Mouse (Mus musculus): Measurements from ENCODE around the gene Lgals1.
"Not testable (repeated sequence)": the region's sequence is repeated elsewhere in the genome, so short reads cannot be mapped to it uniquely, and the experiment has no call there.

Gene Lgals1

GRCm38 (mm10) chr15:78926021-78926919 lies at the start of gene Lgals1:
Gene Lgals1 (plus strand): TSS chr15:78926725.
- peak; percentile 72 to 75 for DNase-seq (ENCODE audit: low spot score in 2 of 2)

GRCm38 (mm10) chr15:78876991-78877809 lies 49.3 kb upstream of the Lgals1 start, which contains the start of gene Gga1:
Gene Gga1 (plus strand): TSS chr15:78877190.
- DNase-seq (ENCODE audit: low spot score in 2 of 2) = peak; percentile 91 to 95

GRCm38 (mm10) chr15:78877810-78878390 lies 48.6 kb upstream of the Lgals1 start:
- no peak for DNase-seq (ENCODE audit: low spot score in 2 of 2)

DNA sequence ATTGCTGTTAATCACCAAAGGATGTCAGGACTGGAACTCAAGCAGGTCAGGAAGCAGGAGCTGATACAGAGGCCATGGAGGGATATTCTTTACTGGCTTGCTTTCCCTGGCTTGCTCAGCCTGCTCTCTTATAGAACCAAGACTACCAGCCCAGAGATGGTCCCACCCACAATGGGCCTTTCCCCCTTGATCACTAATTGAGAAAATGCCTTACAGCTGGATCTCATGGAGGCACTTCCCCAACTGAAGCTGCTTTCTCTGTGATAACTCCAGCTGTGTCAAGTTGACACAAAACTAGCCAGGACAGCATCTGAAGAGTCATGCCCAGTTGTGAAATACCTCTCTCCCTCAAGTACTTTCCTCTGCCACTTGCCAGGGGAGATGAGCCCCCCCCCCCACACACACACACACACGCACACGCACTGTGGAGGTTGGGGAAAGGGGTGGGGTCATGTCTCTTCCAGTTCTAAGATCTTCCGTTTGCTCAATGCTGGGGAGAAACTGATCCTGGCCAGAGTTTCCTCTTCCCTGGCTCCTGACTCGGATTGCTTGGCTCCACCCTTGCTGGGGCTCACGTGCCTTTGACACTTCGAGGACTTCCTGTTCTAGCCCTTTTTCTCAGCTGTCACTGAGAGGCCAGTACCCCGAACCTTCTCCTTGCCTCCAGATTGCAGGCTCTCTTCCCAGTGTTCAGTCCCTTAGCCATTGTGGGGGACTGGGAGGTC lies 47.6 kb upstream of the Lgals1 start:
- DNase-seq (ENCODE audit: low spot score in 2 of 2) = not testable (repeated sequence)

- no peak for DNase-seq (ENCODE audit: low spot score in 2 of 2)
Measured at GRCm38 (mm10) chr15:78880432-78880831, 46.1 kb upstream of the Lgals1 start.

GRCm38 (mm10) chr15:78881828-78882227 lies 44.7 kb upstream of the Lgals1 start:
- no peak for DNase-seq (ENCODE audit: low spot score in 2 of 2)

- no peak for DNase-seq (ENCODE audit: low spot score in 2 of 2)
Measured at GRCm38 (mm10) chr15:78889401-78889853, 37.1 kb upstream of the Lgals1 start.

GRCm38 (mm10) chr15:78892440-78892839 lies 34.1 kb upstream of the Lgals1 start:
- no peak for DNase-seq (ENCODE audit: low spot score in 2 of 2)

DNA sequence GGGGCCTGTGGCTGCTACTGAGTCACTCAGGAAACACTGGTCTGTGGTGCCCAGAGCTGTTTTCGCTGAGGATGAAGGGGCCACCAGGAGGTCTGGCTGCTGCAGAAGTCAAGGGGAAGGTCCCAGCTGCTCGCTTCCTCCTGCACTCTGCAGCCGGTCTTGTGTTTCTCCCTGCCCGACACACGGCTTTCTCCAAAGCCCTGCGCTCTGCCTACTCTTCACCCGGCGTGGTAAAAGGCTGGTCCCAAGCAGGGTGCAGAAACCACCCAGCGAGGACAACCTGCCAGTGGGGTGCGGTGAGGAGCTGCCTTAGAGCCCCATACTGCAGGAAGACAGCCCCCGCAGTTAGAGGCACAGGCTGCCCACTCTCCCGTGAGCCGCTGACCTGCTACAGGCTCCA lies 31.8 kb upstream of the Lgals1 start:
- DNase-seq (ENCODE audit: low spot score in 2 of 2) = peak; percentile 52 to 58

- DNase-seq (ENCODE audit: low spot score in 2 of 2) = no peak
Measured at GRCm38 (mm10) chr15:78895741-78896140, 30.8 kb upstream of the Lgals1 start.

GRCm38 (mm10) chr15:78896149-78896548 lies 30.4 kb upstream of the Lgals1 start:
- DNase-seq (ENCODE audit: low spot score in 2 of 2) = peak; percentile 45 to 60

DNA sequence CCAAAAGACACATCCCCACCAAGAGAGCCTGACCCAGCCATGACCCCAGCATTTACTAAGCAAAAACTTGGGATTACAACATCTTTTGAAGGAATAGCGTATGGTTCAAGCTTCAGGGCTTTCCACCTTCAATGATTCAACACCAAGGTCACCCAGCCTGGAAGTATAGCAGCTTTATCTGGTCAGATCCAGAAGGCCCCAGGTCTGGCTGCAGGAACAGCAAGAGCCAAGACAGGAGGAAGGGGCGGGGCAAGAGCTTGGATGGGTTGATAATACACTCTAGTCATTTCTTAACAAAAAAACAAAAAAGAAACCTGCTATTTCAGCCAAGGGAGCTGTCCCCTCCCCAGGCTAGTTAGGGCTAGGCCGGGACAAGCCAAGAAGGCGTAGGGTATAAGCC lies 29.0 kb upstream of the Lgals1 start:
- DNase-seq (ENCODE audit: low spot score in 2 of 2) = no peak

DNA sequence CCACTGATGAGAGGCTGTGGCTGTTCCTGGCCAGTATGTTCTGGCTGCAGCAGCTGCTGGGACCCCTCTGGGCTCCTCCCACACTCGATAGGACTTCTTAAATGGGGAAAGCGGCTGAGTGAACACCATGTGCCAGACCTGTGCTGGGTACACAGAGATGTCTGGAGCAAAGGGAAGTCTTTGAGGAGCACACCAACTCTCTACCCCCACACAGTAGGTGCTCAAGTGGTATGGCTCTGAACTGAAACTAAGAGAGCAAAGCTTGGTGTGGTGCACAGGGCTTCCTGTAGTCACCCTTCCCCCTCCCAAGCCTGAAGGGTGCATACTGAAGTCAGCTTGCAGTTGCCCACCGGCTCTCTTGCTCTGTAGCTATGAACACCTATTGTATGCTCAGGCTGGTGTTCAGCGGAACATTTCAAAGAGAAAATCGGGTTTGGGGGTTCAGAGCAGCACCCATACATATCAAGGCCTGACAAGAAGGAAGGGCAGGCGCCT lies 28.0 kb upstream of the Lgals1 start:
- DNase-seq (ENCODE audit: low spot score in 2 of 2) = peak; percentile 60

GRCm38 (mm10) chr15:78899409-78899739 lies 27.2 kb upstream of the Lgals1 start, which contains the start of gene Gm49510:
Gene Gm49510 (plus strand): TSS chr15:78899667.
- no peak for DNase-seq (ENCODE audit: low spot score in 2 of 2)

GRCm38 (mm10) chr15:78899740-78900584 lies 26.6 kb upstream of the Lgals1 start, which contains the start of gene Sh3bp1:
Gene Sh3bp1 (plus strand): TSS chr15:78899768.
- peak; percentile 73 to 76 for DNase-seq (ENCODE audit: low spot score in 2 of 2)

DNA sequence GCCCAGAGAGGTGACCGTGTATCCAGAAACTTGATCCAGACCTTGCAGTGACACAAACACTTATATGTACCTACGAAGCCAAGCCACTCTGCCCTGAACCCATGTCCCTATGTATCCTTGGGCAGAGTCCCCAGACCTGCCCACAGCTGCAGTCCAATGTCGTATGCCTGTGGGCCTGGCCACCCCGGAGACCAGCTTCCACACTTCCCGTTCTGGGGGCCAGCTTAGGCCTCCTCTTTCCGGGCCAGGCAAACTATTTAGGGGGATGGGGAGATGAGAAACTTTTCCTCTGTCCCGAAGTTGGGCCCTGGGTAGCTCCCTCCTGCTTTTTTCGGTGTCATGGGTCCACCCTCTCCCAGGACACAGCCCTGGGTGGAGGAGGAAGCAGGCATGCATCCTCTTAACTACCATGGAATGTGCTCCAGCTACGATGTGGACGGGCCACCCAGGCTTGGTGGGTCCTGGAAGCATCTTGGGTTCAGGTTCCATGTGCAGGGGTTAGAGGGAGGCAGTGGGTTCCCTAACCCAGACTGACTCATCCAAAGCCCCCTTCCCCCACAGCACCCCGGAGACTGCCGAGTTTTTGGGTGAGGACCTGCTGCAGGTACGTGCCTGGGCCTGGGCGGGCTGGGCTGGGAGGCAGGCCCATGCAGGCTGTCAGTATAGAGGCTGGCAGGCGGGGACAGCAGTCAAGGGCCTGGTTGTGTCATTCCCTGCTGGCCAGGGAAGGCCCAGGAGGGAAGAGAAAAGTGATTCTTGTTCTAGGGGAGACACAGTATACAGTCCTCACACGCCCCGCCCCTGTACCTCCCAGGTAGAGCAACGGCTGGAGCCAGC lies 25.7 kb upstream of the Lgals1 start:
- no peak for DNase-seq (ENCODE audit: low spot score in 2 of 2)

DNA sequence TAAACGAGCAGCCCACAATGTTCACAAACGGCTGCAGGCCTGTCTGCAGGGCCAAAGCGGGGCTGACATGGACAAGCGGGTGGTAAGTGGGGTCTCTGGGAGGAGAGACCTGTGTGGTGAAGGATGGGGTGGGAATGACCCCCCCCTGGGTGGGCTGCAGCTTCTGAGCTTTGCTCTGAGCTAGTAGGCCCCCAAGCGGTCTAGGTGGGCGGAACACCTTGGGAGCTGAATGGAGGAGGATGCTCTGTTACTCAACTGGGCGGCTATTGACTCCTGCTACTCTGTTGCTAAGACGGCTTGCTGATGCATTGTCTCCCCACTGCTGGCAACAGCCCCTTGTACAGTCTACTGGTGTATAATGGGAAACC lies 25.1 kb upstream of the Lgals1 start:
- DNase-seq (ENCODE audit: low spot score in 2 of 2) = no peak

GRCm38 (mm10) chr15:78903243-78903642 lies 23.3 kb upstream of the Lgals1 start:
- DNase-seq (ENCODE audit: low spot score in 2 of 2) = peak; percentile 64 to 72

DNA sequence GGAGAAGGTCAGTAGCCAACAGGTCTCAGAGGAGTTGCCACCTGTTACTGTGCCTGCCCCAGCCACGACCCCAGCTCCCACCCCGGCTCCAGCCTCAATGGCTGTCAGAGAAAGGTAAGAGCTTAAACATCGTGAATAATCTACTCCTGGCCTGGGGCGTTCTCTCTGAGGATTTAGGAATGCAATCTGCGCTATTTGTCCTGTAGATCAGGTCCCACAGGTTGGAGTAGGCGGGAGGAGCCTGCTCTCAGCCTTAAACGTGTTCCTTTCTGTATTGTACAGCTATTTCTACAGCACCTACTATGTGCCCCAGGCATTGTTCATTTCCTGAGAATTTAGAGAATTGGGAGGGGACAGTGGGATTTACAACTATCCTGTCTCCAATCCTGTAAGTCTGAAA lies 18.1 kb upstream of the Lgals1 start:
- no peak for DNase-seq (ENCODE audit: low spot score in 2 of 2)

Data from spleen, postnatal 36 days (tissue).